Mouse (Mus musculus): ENCODE results near the gene Ccnd3. TPM values are rescaled to one million over a fixed set of nuclear protein-coding genes. Genes with fewer than 3 reads are reported as not detected.

Ccnd3 gene
- polyA plus RNA-seq, 1 experiment: 202 TPM

DNA sequence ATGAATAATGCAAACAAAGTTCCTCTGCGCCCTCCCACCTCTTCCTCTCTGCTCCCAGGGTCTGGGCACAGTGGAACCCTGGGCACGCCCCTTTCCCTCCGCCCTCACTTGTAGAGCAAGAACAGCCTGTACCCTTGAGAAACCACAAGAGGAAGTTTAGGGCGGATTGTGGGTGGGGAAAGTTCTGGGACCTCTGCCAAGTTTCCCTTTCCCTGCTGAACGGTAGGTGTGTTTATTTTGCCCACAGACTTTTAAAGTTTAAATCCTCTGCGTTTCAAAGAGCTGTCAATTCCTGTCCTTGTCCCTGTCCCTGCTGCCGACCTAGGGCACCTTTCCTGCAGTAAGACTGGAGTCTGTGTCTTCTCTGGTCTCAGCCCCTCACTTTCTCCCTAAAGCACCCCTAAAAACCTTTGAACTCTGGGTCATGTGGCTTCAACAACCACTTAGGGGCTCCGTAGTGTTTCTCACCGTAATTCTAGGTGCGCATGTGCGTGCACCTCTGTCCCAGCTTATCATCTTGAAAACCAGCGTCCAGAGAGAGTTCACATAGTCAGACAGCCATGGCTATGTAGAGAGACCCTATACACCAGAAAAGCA lies 3.3 kb downstream of the Ccnd3 start:
- under 1% methylated on average over 12 of the region's 12 CpGs for WGBS
- H3K4me1 ChIP-seq (ENCODE audit: control insufficient read depth, insufficient read depth, low read length): peaks cover 34% of the 10 kb centered on the region
- H3K4me3 ChIP-seq (replicated peaks; ENCODE audit: extremely low read depth, low read depth, low read length): peak overlapping the region; percentile 76
- peak; percentile 95 for DNase-seq
- no peak for TF ChIP-seq CTCF (IDR thresholded peaks at IDR 0.05; ENCODE audit: insufficient read depth, low read length)
- peak; percentile 65; the same call in 1 of the 2 replicates for TF ChIP-seq POLR2A (IDR thresholded peaks at IDR 0.05; ENCODE audit: borderline replicate concordance, extremely low read depth, low read depth, low read length)

DNA sequence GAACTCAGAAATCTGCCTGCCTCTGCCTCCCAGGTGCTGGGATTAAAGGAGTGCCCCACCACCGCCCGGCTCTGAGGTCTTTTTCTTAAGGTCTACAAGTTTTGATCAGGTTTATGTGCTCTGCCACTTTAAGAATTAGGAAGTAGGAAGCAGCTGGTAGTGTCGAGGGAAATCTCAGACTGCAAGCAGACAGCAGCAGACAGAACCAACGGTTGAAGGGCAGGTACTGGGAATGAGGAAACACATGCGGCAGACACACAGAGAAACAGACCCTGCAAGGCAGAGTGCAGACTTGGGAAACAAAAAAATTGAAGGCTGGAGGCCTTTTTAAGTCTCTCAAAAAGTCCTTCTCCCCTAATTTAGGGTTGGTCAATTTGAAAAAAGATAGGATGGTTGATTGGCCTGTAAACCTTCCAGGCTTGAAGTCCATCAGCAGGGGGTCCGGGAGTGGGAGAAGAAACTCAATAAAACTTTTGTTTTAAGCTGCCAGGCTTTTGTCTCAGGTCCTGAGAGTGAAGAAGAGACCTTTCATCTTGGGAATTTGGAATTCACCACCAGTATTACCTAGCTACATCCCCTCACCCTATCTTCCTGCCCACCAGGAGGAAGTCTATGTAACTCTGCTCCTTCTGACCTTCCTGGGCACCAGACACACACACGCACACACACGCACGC lies 4.3 kb downstream of the Ccnd3 start:
- H3K4me3 ChIP-seq (replicated peaks; ENCODE audit: extremely low read depth, low read depth, low read length): peak overlapping the region; percentile 18
- 39% methylated on average over 9 of the region's 9 CpGs for WGBS
- DNase-seq: no peak
- TF ChIP-seq POLR2A (IDR thresholded peaks at IDR 0.05; ENCODE audit: borderline replicate concordance, extremely low read depth, low read depth, low read length): no peak
- TF ChIP-seq CTCF (IDR thresholded peaks at IDR 0.05; ENCODE audit: insufficient read depth, low read length): no peak
- H3K4me1 ChIP-seq (ENCODE audit: control insufficient read depth, insufficient read depth, low read length): peaks cover 33% of the 10 kb centered on the region

DNA sequence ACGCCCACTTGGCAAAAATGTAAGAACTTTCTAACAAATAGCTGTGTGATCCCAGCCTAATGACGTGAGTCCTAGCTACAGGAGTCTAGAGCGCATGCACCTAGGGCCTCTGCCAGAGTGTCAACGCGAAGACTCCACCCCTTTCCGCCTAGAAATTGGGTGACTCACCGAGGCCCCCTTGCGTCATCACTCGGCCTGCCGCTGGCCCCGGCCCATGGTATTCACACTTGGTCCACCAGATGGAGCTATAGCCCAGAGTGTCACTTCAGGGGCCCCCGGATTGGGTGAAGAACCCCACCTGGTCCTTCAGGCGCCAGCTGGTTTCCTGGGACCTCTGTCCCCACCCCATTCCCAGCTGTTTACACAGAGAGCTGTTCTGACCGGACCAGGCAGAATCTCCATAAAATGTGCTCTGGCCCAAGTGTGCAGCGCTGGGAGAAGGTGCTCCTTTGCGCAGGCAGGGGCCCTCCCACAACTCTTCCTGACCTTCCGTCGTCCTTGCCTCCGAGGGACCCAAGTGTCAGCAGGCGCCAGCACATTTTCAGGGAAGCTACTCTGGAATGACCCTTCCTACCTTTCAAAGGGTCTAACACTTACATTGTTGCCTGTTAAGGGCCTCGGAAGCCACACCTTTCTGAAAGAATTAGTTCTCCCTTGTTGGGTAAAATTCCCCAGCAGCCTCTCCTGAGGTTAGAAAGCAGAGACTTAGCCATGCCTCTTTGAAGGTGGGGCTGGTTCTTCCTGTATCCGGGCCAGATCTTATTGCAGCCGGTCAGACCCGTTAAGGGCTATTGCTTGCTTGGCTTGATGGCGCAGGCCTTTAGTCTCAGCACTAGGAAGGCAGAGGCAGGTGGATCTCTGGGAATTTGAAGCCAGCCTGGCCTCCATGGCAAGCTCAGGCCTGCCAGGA lies 6.5 kb downstream of the Ccnd3 start:
- H3K4me1 ChIP-seq (ENCODE audit: control insufficient read depth, insufficient read depth, low read length): peaks cover 29% of the 10 kb centered on the region
- peak overlapping the region; percentile 49 for H3K4me3 ChIP-seq (replicated peaks; ENCODE audit: extremely low read depth, low read depth, low read length)
- 5% methylated on average over 25 of the region's 25 CpGs for WGBS
- TF ChIP-seq POLR2A (IDR thresholded peaks at IDR 0.05; ENCODE audit: borderline replicate concordance, extremely low read depth, low read depth, low read length): peak; percentile 31; the same call in 1 of the 2 replicates
- TF ChIP-seq CTCF (IDR thresholded peaks at IDR 0.05; ENCODE audit: insufficient read depth, low read length): peak; percentile 64
- peak; percentile 99 for DNase-seq

DNA sequence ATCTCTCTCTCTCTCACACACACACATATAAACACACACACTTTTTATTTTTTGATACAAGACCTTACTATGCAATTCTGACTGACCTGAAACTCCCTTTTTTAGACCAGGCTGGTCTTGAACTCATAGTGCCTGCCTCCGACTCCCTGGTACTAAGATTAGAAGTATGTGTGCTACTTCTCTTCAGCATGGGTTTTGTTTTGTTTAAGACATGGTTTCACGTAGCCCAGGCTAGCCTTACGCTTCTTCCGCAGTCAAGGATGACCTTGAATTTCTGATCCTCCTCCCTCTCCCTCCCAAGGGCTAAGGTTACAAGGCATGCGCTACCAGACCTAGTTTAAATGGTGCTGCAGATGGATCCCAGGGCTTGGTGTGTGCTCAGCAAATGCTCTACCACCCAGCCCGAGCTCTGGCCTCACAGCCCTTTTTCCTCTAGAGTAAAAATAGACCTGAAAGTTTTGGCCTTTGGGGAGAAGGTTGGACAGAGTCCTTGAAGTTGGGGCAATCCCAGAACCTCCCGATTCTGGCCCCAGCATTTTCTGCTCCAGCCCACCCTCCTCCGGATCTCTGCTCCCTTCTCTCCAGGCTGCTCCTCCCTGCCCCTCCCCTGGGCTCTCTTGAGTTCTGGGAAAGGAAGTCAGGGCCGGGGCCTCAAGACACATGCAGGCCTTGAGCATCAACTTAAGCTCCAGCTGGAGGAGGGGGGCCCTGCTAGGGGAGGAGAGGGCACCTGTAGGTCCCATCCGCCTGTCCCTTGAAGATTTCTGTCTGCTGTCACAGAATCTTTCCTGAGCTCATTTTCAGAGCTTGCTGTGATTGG lies 8.3 kb downstream of the Ccnd3 start:
- no peak for TF ChIP-seq POLR2A (IDR thresholded peaks at IDR 0.05; ENCODE audit: borderline replicate concordance, extremely low read depth, low read depth, low read length)
- TF ChIP-seq CTCF (IDR thresholded peaks at IDR 0.05; ENCODE audit: insufficient read depth, low read length): no peak
- 53% methylated on average over 10 of the region's 10 CpGs for WGBS
- no peak for DNase-seq
- H3K4me3 ChIP-seq (replicated peaks; ENCODE audit: extremely low read depth, low read depth, low read length): no peak overlapping the region
- peaks cover 26% of the 10 kb centered on the region for H3K4me1 ChIP-seq (ENCODE audit: control insufficient read depth, insufficient read depth, low read length)

DNA sequence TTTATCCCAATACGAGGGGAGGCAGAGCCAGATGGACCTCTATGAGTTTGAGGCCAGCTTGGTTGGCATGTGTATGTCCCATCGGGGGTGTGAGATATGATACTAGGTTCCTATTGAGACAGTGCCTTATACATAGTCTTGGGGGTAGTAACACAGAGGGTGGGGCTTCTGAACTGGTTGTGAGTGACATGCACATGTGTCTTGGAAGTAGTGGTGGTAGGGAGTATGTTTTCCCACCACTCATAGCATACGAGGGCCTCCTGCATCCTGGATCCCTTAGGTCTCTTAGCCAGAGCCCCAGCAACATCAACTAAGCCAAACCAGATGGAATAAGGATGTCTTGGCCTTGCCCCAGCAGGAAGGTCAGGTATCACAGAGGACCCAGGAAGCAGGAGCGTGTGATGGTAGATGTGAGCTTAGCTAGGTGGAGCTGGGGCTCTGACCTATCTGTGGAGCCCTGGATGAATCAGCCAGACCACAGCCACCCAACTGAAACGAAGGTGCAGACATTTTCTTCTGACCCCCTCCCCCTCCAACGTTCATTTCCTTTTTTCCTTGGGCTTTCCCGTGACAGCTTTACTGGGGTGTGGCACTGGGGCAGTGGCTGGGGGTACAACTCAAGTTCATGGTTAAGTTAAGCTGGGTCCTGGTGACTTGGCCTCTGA lies 10.5 kb downstream of the Ccnd3 start:
- TF ChIP-seq POLR2A (IDR thresholded peaks at IDR 0.05; ENCODE audit: borderline replicate concordance, extremely low read depth, low read depth, low read length) (no peak), CTCF (IDR thresholded peaks at IDR 0.05; ENCODE audit: insufficient read depth, low read length) (no peak)
- Histone ChIP-seq H3K4me3 (replicated peaks; ENCODE audit: extremely low read depth, low read depth, low read length) (no peak overlapping the region), H3K4me1 (ENCODE audit: control insufficient read depth, insufficient read depth, low read length) (peaks cover 25% of the 10 kb centered on the region)
- WGBS: 71% methylated on average over 7 of the region's 7 CpGs
- no peak for DNase-seq

DNA sequence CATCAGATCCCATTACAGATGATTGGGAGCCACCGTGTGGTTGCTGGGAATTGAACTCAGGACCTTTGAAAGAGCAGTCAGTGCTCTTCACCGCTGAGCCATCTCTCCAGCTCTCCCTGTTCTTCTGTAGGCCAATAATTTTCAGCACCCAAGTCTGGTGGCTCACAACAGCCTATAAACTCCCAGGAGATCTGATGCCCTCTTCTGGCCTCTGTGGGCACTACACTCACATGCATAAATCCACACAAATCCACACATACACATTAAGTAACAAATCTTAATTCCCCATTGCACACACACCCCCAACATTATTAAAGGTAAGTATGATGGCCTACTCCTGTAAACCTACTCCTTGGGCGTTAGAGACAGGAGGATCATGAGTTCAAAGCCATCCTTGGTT lies 11.4 kb downstream of the Ccnd3 start:
- WGBS: 97% methylated on average over 3 of the region's 3 CpGs
- TF ChIP-seq CTCF (IDR thresholded peaks at IDR 0.05; ENCODE audit: insufficient read depth, low read length): 0 out of 2 replicates have a peak, but pooled peaks have one; percentile 2
- TF ChIP-seq POLR2A (IDR thresholded peaks at IDR 0.05; ENCODE audit: borderline replicate concordance, extremely low read depth, low read depth, low read length): no peak

DNA sequence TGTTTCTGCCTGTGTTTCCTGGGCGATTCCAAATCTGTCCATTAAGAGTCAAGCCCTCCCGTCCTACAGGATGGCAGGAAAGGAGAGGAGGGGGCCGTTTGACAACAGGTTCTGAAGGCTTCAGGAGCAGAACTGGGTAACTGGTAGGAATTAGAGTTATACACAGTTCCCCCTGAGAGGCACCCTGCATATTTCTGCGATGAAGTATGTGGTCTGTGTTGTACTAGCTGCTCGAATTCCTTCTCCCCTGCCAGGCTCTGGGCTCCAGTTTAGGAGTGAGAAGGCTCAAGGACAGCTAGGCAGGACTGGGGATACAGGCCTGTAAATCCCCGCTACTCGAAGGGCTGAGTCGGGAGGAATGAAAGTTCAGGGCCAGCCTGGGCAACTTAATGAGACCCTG lies 13.4 kb downstream of the Ccnd3 start:
- WGBS: 38% methylated on average over 8 of the region's 8 CpGs
- Histone ChIP-seq H3K4me1 (ENCODE audit: control insufficient read depth, insufficient read depth, low read length) (peaks cover 27% of the 10 kb centered on the region), H3K4me3 (replicated peaks; ENCODE audit: extremely low read depth, low read depth, low read length) (no peak overlapping the region)
- no peak for TF ChIP-seq CTCF (IDR thresholded peaks at IDR 0.05; ENCODE audit: insufficient read depth, low read length)
- no peak for TF ChIP-seq POLR2A (IDR thresholded peaks at IDR 0.05; ENCODE audit: borderline replicate concordance, extremely low read depth, low read depth, low read length)
- no peak for DNase-seq

More for the DNA sequence above, 11.4 kb downstream of the Ccnd3 start:
- H3K4me1 ChIP-seq (ENCODE audit: control insufficient read depth, insufficient read depth, low read length): peaks cover 23% of the 10 kb centered on the region
- no peak for DNase-seq
- no peak overlapping the region for H3K4me3 ChIP-seq (replicated peaks; ENCODE audit: extremely low read depth, low read depth, low read length)

DNA sequence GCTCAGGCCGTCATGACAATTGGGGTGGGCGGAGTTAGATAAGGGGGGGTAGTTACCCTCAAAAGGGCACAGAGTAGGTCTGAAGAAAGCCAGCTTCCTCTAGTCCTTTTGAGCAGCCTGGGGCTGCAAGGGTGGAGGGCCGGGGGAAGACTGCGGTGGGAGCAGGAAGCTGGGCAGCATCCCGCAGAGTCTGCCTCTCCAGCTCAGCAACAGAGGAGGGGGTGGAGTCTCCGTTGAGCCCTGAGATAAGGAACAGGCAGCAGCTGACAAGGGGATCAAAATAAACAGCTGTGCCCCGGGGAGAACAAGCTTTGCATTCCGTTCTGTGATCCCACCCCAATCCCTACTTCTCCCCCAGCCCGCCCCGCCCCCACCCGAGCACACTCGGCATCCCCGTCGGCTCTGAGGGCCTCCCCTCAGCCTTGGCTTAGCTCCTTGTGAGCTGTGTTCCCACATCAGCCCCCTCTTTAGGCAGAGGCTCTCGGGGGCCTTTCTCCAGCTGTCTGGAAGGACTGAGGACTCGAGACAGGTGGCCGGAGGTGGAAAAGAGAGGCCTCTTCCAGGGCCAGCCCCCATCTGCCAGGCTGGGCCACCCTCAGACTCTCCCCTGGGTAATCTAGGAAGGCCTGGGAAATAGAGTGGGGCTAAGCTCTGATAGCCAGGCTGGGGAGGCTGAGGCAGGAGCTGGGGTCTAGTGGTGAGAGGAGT lies 16.9 kb downstream of the Ccnd3 start:
- peaks cover 31% of the 10 kb centered on the region for H3K4me1 ChIP-seq (ENCODE audit: control insufficient read depth, insufficient read depth, low read length)
- H3K4me3 ChIP-seq (replicated peaks; ENCODE audit: extremely low read depth, low read depth, low read length): no peak overlapping the region
- DNase-seq: no peak
- WGBS: 6% methylated on average over 17 of the region's 17 CpGs
- TF ChIP-seq CTCF (IDR thresholded peaks at IDR 0.05; ENCODE audit: insufficient read depth, low read length) (no peak), POLR2A (IDR thresholded peaks at IDR 0.05; ENCODE audit: borderline replicate concordance, extremely low read depth, low read depth, low read length) (no peak)
